In genomic region chr3:52045221-52045641, GRCm38 (mm10) we compare ENCODE assay signal across 7 mouse cellular contexts. TPM values are rescaled to one million over a fixed set of nuclear protein-coding genes. Genes with fewer than 3 reads are reported as not detected.
DNase-seq lines count a peak whose midpoint lies in the region; ATAC-seq lines count a peak whose summit lies in the region.

No protein-coding gene starts in this region.

- peaks cover 57% of the 10 kb centered on the region for H3K4me1 ChIP-seq in forebrain, embryonic 13.5 days
- H3K4me1 ChIP-seq in intestine, embryonic 15.5 days (replicated peaks) = peaks cover 42% of the 10 kb centered on the region
- H3K4me1 ChIP-seq in midbrain, embryonic 11.5 days (ENCODE audit: control insufficient read depth, insufficient read depth, low read length) = peaks cover 46% of the 10 kb centered on the region

- peak overlapping the region; percentile 61 for H3K4me2 ChIP-seq in forebrain, embryonic 13.5 days
- peak overlapping the region; percentile 70 for H3K4me2 ChIP-seq in intestine, embryonic 15.5 days (replicated peaks)
- peak overlapping the region; percentile 52 for H3K4me2 ChIP-seq in midbrain, embryonic 11.5 days

- peak overlapping the region; percentile 25 for H3K4me3 ChIP-seq in forebrain, embryonic 13.5 days
- H3K4me3 ChIP-seq in intestine, embryonic 15.5 days (replicated peaks) = no peak overlapping the region; the same call in 1 of the 2 replicates
- H3K4me3 ChIP-seq in midbrain, embryonic 11.5 days (ENCODE audit: low read depth, low read length) = peak overlapping the region; percentile 3; the same call in 1 of the 2 replicates

- no peaks in the 10 kb centered on the region for H3K9me3 ChIP-seq in forebrain, embryonic 13.5 days (replicated peaks)
- H3K9me3 ChIP-seq in intestine, embryonic 15.5 days = no peaks in the 10 kb centered on the region
- H3K9me3 ChIP-seq in midbrain, embryonic 11.5 days (ENCODE audit: control insufficient read depth, low read length) = no peaks in the 10 kb centered on the region

- WGBS in forebrain, embryonic 13.5 days = 6% methylated on average over 6 of the region's 6 CpGs
- 20% methylated on average over 6 of the region's 6 CpGs for WGBS in intestine, embryonic 15.5 days
- 11% methylated on average over 6 of the region's 6 CpGs for WGBS in midbrain, embryonic 11.5 days

- peak overlapping the region; percentile 51; the same call in 1 of the 2 replicates for H3K9ac ChIP-seq in forebrain, embryonic 13.5 days
- H3K9ac ChIP-seq in intestine, embryonic 15.5 days = peak overlapping the region; percentile 46
- H3K9ac ChIP-seq in midbrain, embryonic 11.5 days (ENCODE audit: low read length) = peak overlapping the region; percentile 49

- H3K36me3 ChIP-seq in forebrain, embryonic 13.5 days (ENCODE audit: poor library complexity, severe bottlenecking) = no peaks in the 10 kb centered on the region
- no peaks in the 10 kb centered on the region for H3K36me3 ChIP-seq in intestine, embryonic 15.5 days
- no peaks in the 10 kb centered on the region for H3K36me3 ChIP-seq in midbrain, embryonic 11.5 days (ENCODE audit: control insufficient read depth, insufficient read depth, low read length)

- peak; percentile 36 for DNase-seq in NIH3T3 (ENCODE audit: low read depth)
- peak; percentile 39 for DNase-seq in adrenal gland, adult 8-10 months
- DNase-seq in midbrain, embryonic 11.5 days (ENCODE audit: low spot score, missing footprints) = peak; percentile 93
- DNase-seq in layer of hippocampus, adult 9-10 months (ENCODE audit: low spot score) = no peak
- DNase-seq in urinary bladder, postnatal 10 days (ENCODE audit: low spot score) = no peak

- no peak for ATAC-seq in forebrain, embryonic 13.5 days
- ATAC-seq in intestine, embryonic 15.5 days = no peak
- no peak; the same call in 1 of the 2 replicates for ATAC-seq in midbrain, embryonic 11.5 days (ENCODE audit: low FRiP score)

- H3K27me3 ChIP-seq in forebrain, embryonic 13.5 days = no peaks in the 10 kb centered on the region
- H3K27me3 ChIP-seq in intestine, embryonic 15.5 days (replicated peaks) = no peaks in the 10 kb centered on the region
- H3K27me3 ChIP-seq in midbrain, embryonic 11.5 days (ENCODE audit: control insufficient read depth, insufficient read depth, low read length) = no peaks in the 10 kb centered on the region

- peak overlapping the region; percentile 91 for H3K27ac ChIP-seq in forebrain, embryonic 13.5 days
- H3K27ac ChIP-seq in intestine, embryonic 15.5 days = peak overlapping the region; percentile 94
- peak overlapping the region; percentile 78 for H3K27ac ChIP-seq in midbrain, embryonic 11.5 days (ENCODE audit: low read depth, low read length)

RNA-seq across cellular contexts. Expression of gene Maml3, which starts 59.6 kb away (rescaled TPM):
- total RNA-seq in adrenal gland, adult 8-10 months (2022) = 10 to 100 TPM in 2 of 4 experiments, 1 to 10 TPM in 2; 6.2 to 15.8 (median 10.0) TPM
- 5.4 and 6.5 TPM in 2 replicates for polyA plus RNA-seq in forebrain, embryonic 13.5 days (2015; fragmentation: Nextera tagmentation; extraction: Ambion mirVana)
- 4.1 and 4.9 TPM in 2 replicates for polyA plus RNA-seq in intestine, embryonic 15.5 days (2015; fragmentation: Nextera tagmentation; extraction: Ambion mirVana)
- 5.3 and 6.1 TPM in 2 replicates for polyA plus RNA-seq in midbrain, embryonic 11.5 days (2014; fragmentation: Nextera tagmentation; extraction: Ambion mirVana)

Comparison
In these comparisons a context has a peak if more than half of its experiments do, and no peak if none do; other contexts are left out.
1. DNase-seq: peak in NIH3T3 (single experiment), adrenal gland, adult 8-10 months (single experiment) and midbrain, embryonic 11.5 days (single experiment); none in layer of hippocampus, adult 9-10 months (single experiment) and urinary bladder, postnatal 10 days (single experiment).
2. Peak in every context shown above with its lines, with median percentiles within 50 percentile points of each other: H3K27ac ChIP-seq, H3K4me2 ChIP-seq and H3K9ac ChIP-seq.